Mouse (Mus musculus): Measurements from ENCODE around the gene Selenop. TPM values are rescaled to one million over a fixed set of nuclear protein-coding genes. Genes with fewer than 3 reads are reported as not detected.

Gene Selenop
- polyA plus RNA-seq, 1 experiment: 0.41 TPM

- TF ChIP-seq CTCF (IDR thresholded peaks at IDR 0.05; ENCODE audit: control insufficient read depth, insufficient read depth, insufficient read length) (no peak), CEBPB (IDR thresholded peaks at IDR 0.05; ENCODE audit: low read depth) (no peak), USF1 (IDR thresholded peaks at IDR 0.05; ENCODE audit: low read depth) (no peak), MYOG (IDR thresholded peaks at IDR 0.05; ENCODE audit: control insufficient read depth, extremely low read depth, insufficient read length) (no peak), FOSL1 (IDR thresholded peaks at IDR 0.05; ENCODE audit: insufficient read depth, low read length, poor library complexity, severe bottlenecking) (no peak), MYOD1 (IDR thresholded peaks at IDR 0.05; ENCODE audit: control insufficient read depth, insufficient read length, low read depth) (no peak), MAX (IDR thresholded peaks at IDR 0.05) (no peak)
- H3K79me2 ChIP-seq (ENCODE audit: control insufficient read depth, insufficient read depth): no peaks in the 10 kb centered on the region
- no peak overlapping the region for H3ac ChIP-seq (ENCODE audit: control insufficient read depth, insufficient read length, low read depth)
- H3K79me3 ChIP-seq (ENCODE audit: low read depth): no peaks in the 10 kb centered on the region
- H3K27me3 ChIP-seq (ENCODE audit: control insufficient read depth, insufficient read depth, insufficient read length): no peaks in the 10 kb centered on the region
- no peak overlapping the region for H3K4me3 ChIP-seq (ENCODE audit: insufficient read depth, poor library complexity, severe bottlenecking)
- no peaks in the 10 kb centered on the region for H3K36me3 ChIP-seq (ENCODE audit: control insufficient read depth, insufficient read depth)
These were observed 4.1 kb upstream of the Selenop start for GRCm38 (mm10) chr15:3264293-3264692.

GRCm38 (mm10) chr15:3264828-3265227 lies 3.5 kb upstream of the Selenop start:
- no peak for TF ChIP-seq FOSL1 (IDR thresholded peaks at IDR 0.05; ENCODE audit: insufficient read depth, low read length, poor library complexity, severe bottlenecking)
- no peak for TF ChIP-seq MYOD1 (IDR thresholded peaks at IDR 0.05; ENCODE audit: control insufficient read depth, insufficient read length, low read depth)
- no peak for TF ChIP-seq MAX (IDR thresholded peaks at IDR 0.05)
- no peak for TF ChIP-seq USF1 (IDR thresholded peaks at IDR 0.05; ENCODE audit: low read depth)
- TF ChIP-seq MYOG (IDR thresholded peaks at IDR 0.05; ENCODE audit: control insufficient read depth, extremely low read depth, insufficient read length): no peak
- TF ChIP-seq CEBPB (IDR thresholded peaks at IDR 0.05; ENCODE audit: low read depth): no peak
- TF ChIP-seq CTCF (IDR thresholded peaks at IDR 0.05; ENCODE audit: control insufficient read depth, insufficient read depth, insufficient read length): no peak
- H3K79me3 ChIP-seq (ENCODE audit: low read depth): no peaks in the 10 kb centered on the region
- no peaks in the 10 kb centered on the region for H3K27me3 ChIP-seq (ENCODE audit: control insufficient read depth, insufficient read depth, insufficient read length)
- no peaks in the 10 kb centered on the region for H3K79me2 ChIP-seq (ENCODE audit: control insufficient read depth, insufficient read depth)
- H3ac ChIP-seq (ENCODE audit: control insufficient read depth, insufficient read length, low read depth): no peak overlapping the region
- H3K4me3 ChIP-seq (ENCODE audit: insufficient read depth, poor library complexity, severe bottlenecking): no peak overlapping the region
- H3K36me3 ChIP-seq (ENCODE audit: control insufficient read depth, insufficient read depth): no peaks in the 10 kb centered on the region

GRCm38 (mm10) chr15:3269496-3269895 lies 1.1 kb downstream of the Selenop start:
- H3K36me3 ChIP-seq (ENCODE audit: control insufficient read depth, insufficient read depth): no peaks in the 10 kb centered on the region
- TF ChIP-seq MYOG (IDR thresholded peaks at IDR 0.05; ENCODE audit: control insufficient read depth, extremely low read depth, insufficient read length): no peak
- TF ChIP-seq FOSL1 (IDR thresholded peaks at IDR 0.05; ENCODE audit: insufficient read depth, low read length, poor library complexity, severe bottlenecking): no peak
- H3K79me3 ChIP-seq (ENCODE audit: low read depth): no peaks in the 10 kb centered on the region
- H3K4me3 ChIP-seq (ENCODE audit: insufficient read depth, poor library complexity, severe bottlenecking): no peak overlapping the region
- no peak overlapping the region for H3ac ChIP-seq (ENCODE audit: control insufficient read depth, insufficient read length, low read depth)
- no peaks in the 10 kb centered on the region for H3K27me3 ChIP-seq (ENCODE audit: control insufficient read depth, insufficient read depth, insufficient read length)
- no peaks in the 10 kb centered on the region for H3K79me2 ChIP-seq (ENCODE audit: control insufficient read depth, insufficient read depth)

- Histone ChIP-seq H3K36me3 (ENCODE audit: control insufficient read depth, insufficient read depth) (no peaks in the 10 kb centered on the region), H3ac (ENCODE audit: control insufficient read depth, insufficient read length, low read depth) (no peak overlapping the region), H3K27me3 (ENCODE audit: control insufficient read depth, insufficient read depth, insufficient read length) (no peaks in the 10 kb centered on the region), H3K79me3 (ENCODE audit: low read depth) (no peaks in the 10 kb centered on the region), H3K4me3 (ENCODE audit: insufficient read depth, poor library complexity, severe bottlenecking) (no peak overlapping the region), H3K79me2 (ENCODE audit: control insufficient read depth, insufficient read depth) (no peaks in the 10 kb centered on the region)
- TF ChIP-seq CTCF (IDR thresholded peaks at IDR 0.05; ENCODE audit: control insufficient read depth, insufficient read depth, insufficient read length) (no peak), CEBPB (IDR thresholded peaks at IDR 0.05; ENCODE audit: low read depth) (no peak), MYOD1 (IDR thresholded peaks at IDR 0.05; ENCODE audit: control insufficient read depth, insufficient read length, low read depth) (no peak), MAX (IDR thresholded peaks at IDR 0.05) (no peak), MYOG (IDR thresholded peaks at IDR 0.05; ENCODE audit: control insufficient read depth, extremely low read depth, insufficient read length) (no peak), FOSL1 (IDR thresholded peaks at IDR 0.05; ENCODE audit: insufficient read depth, low read length, poor library complexity, severe bottlenecking) (no peak), USF1 (IDR thresholded peaks at IDR 0.05; ENCODE audit: low read depth) (no peak)
These were observed 1.8 kb downstream of the Selenop start for GRCm38 (mm10) chr15:3269996-3270645.

GRCm38 (mm10) chr15:3270646-3271077 lies 2.3 kb downstream of the Selenop start:
- no peak overlapping the region for H3K4me3 ChIP-seq (ENCODE audit: insufficient read depth, poor library complexity, severe bottlenecking)
- H3K36me3 ChIP-seq (ENCODE audit: control insufficient read depth, insufficient read depth): no peaks in the 10 kb centered on the region
- TF ChIP-seq CEBPB (IDR thresholded peaks at IDR 0.05; ENCODE audit: low read depth) (peak; percentile 30), MYOD1 (IDR thresholded peaks at IDR 0.05; ENCODE audit: control insufficient read depth, insufficient read length, low read depth) (no peak), MYOG (IDR thresholded peaks at IDR 0.05; ENCODE audit: control insufficient read depth, extremely low read depth, insufficient read length) (no peak)

GRCm38 (mm10) chr15:3271216-3271615 lies 2.9 kb downstream of the Selenop start:
- TF ChIP-seq MAX (IDR thresholded peaks at IDR 0.05) (no peak), CTCF (IDR thresholded peaks at IDR 0.05; ENCODE audit: control insufficient read depth, insufficient read depth, insufficient read length) (no peak), MYOG (IDR thresholded peaks at IDR 0.05; ENCODE audit: control insufficient read depth, extremely low read depth, insufficient read length) (no peak), USF1 (IDR thresholded peaks at IDR 0.05; ENCODE audit: low read depth) (no peak), CEBPB (IDR thresholded peaks at IDR 0.05; ENCODE audit: low read depth) (no peak), FOSL1 (IDR thresholded peaks at IDR 0.05; ENCODE audit: insufficient read depth, low read length, poor library complexity, severe bottlenecking) (no peak), MYOD1 (IDR thresholded peaks at IDR 0.05; ENCODE audit: control insufficient read depth, insufficient read length, low read depth) (no peak)
- Histone ChIP-seq H3ac (ENCODE audit: control insufficient read depth, insufficient read length, low read depth) (no peak overlapping the region), H3K36me3 (ENCODE audit: control insufficient read depth, insufficient read depth) (no peaks in the 10 kb centered on the region), H3K4me3 (ENCODE audit: insufficient read depth, poor library complexity, severe bottlenecking) (no peak overlapping the region), H3K27me3 (ENCODE audit: control insufficient read depth, insufficient read depth, insufficient read length) (no peaks in the 10 kb centered on the region), H3K79me3 (ENCODE audit: low read depth) (no peaks in the 10 kb centered on the region), H3K79me2 (ENCODE audit: control insufficient read depth, insufficient read depth) (no peaks in the 10 kb centered on the region)

More at GRCm38 (mm10) chr15:3270646-3271077, 2.3 kb downstream of the Selenop start:
- Histone ChIP-seq H3ac (ENCODE audit: control insufficient read depth, insufficient read length, low read depth) (no peak overlapping the region), H3K79me3 (ENCODE audit: low read depth) (no peaks in the 10 kb centered on the region), H3K79me2 (ENCODE audit: control insufficient read depth, insufficient read depth) (no peaks in the 10 kb centered on the region), H3K27me3 (ENCODE audit: control insufficient read depth, insufficient read depth, insufficient read length) (no peaks in the 10 kb centered on the region)
